Mouse (Mus musculus) spleen, adult 2 months (tissue): ENCODE data around the gene Cd8a.

Experiments used
- CTCF ChIP-seq: fragments of 200-500 bp; IDR thresholded peaks from 2 replicates; pipeline ENCODE4 v1.5.1; 2011; ENCODE audit warnings: mild to moderate bottlenecking, inconsistent platforms; ENCODE audit not compliant: insufficient read depth, insufficient read length, insufficient replicate concordance; ENCODE audit errors: extremely low read depth
- POLR2A ChIP-seq: fragments of 200-500 bp; IDR thresholded peaks from 2 replicates; pipeline ENCODE4 v1.6.1; 2011; ENCODE audit warnings: low read depth, low read length, inconsistent platforms

DNA sequence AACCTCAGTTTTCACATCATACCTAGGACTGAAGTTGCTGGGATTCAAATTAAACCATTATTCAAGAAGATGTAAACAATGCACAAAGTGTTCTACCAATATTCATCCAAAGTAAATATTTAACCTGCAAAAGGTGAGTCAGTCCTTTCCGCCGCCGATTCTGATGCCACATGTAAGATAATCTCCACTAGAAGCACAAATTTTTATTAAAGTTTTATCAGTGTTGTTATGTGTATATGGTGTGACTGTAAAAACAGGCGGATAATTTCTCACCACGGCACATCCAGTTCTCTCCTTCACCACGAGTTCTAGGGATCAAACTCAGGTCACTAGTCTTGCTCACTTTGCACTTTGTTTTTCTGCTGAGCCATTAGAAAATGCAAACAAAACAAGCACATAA is 47.6 kb downstream of the Cd8a start:
- TF ChIP-seq CTCF: no peak
- TF ChIP-seq POLR2A: no peak
